Mouse (Mus musculus) E14TG2a.4 (cell line): ENCODE measurements around the gene Nop2.

Source experiments
- CTCF ChIP-seq: conservative IDR thresholded peaks from 2 replicates; pipeline ENCODE4 v1.5.1; 2014; ENCODE audit warnings: low read length
- NANOG ChIP-seq: IDR thresholded peaks from 2 replicates; pipeline ENCODE4 v1.6.1; 2014; ENCODE audit warnings: borderline replicate concordance, low read length, mixed read lengths

DNA sequence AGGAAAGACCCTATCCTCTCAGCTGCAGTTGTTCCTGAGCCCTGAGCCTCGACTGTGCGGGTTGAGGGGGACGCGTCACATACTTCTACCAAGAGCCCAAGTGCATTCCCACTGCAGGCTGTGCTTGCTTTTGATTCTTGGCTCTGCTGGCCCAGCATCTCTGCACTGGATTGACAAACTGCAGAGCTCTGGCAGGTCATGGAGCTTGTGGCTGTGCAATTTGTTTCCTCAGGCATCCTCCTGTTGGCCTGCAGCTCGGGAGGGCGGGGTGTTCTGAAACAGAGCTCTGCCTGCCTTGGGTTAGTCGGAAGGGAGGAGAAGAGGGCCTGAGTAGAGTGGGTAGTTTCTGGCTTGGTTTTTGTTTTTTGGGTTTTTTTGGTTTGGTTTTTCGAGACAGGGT is 10.7 kb downstream of the Nop2 start:
- TF ChIP-seq CTCF = no peak
- TF ChIP-seq NANOG = no peak
